Mouse (Mus musculus) thymus, adult 2 months (tissue): ENCODE measurements around the gene Khdc4.

Experiments used
- CTCF ChIP-seq: fragments of 200-500 bp; IDR thresholded peaks from 2 replicates; pipeline ENCODE4 v1.5.1; 2012; ENCODE audit warnings: mild to moderate bottlenecking, control low read depth, low read length, moderate library complexity, borderline replicate concordance; ENCODE audit not compliant: control insufficient read depth, poor library complexity, insufficient read depth; ENCODE audit errors: extremely low read depth
- POLR2A ChIP-seq: fragments of 200-500 bp; IDR thresholded peaks from 2 replicates; pipeline ENCODE4 v1.6.1; 2012; ENCODE audit warnings: mild to moderate bottlenecking, low read length, control low read depth, moderate library complexity; ENCODE audit not compliant: control insufficient read depth, poor library complexity, insufficient read depth; ENCODE audit errors: extremely low read depth

- TF ChIP-seq CTCF, result no peak
- TF ChIP-seq POLR2A, result no peak
Observed at GRCm38 (mm10) chr3:88754283-88754682, 68.7 kb downstream of the Khdc4 start.
